ENCODE assay signal across 8 mouse cellular contexts in genomic region chr12:44858110-44858885, GRCm38 (mm10).
DNase-seq lines count a peak whose midpoint lies in the region; ATAC-seq lines count a peak whose summit lies in the region.

No protein-coding gene starts in this region.

- H3K36me3 ChIP-seq in forebrain, embryonic 16.5 days (ENCODE audit: control insufficient read depth, insufficient read depth), result no peaks in the 10 kb centered on the region
- H3K36me3 ChIP-seq in heart, embryonic 16.5 days (ENCODE audit: control insufficient read depth, insufficient read depth), result no peaks in the 10 kb centered on the region
- no peaks in the 10 kb centered on the region for H3K36me3 ChIP-seq in liver, embryonic 16.5 days (ENCODE audit: control insufficient read depth, insufficient read depth)

- peak; percentile 6 for DNase-seq in MEL-GATA-1-ER (ENCODE audit: extremely low read depth, low read depth)
- peak; percentile 30 to 71 for DNase-seq in adrenal gland, postnatal 4 days (ENCODE audit: low spot score in 2 of 2)
- DNase-seq in kidney, postnatal 25 days, result peak; percentile 52 to 66
- DNase-seq in spleen, postnatal 14 days (ENCODE audit: low spot score in 2 of 2), result no peak

- H3K27me3 ChIP-seq in forebrain, embryonic 16.5 days (replicated peaks; ENCODE audit: control insufficient read depth, insufficient read depth, low read length), result no peaks in the 10 kb centered on the region
- no peaks in the 10 kb centered on the region for H3K27me3 ChIP-seq in heart, embryonic 16.5 days (ENCODE audit: control insufficient read depth, insufficient read depth, low read length)
- no peaks in the 10 kb centered on the region for H3K27me3 ChIP-seq in liver, embryonic 16.5 days (ENCODE audit: control insufficient read depth, insufficient read depth, low read depth, low read length)

- WGBS in forebrain, embryonic 16.5 days, result 22% methylated on average over 4 of the region's 4 CpGs
- 22% methylated on average over 4 of the region's 4 CpGs for WGBS in heart, embryonic 16.5 days
- WGBS in liver, embryonic 16.5 days (ENCODE audit: insufficient replicate concordance), result 22% methylated on average over 4 of the region's 4 CpGs

- H3K4me2 ChIP-seq in forebrain, embryonic 16.5 days (ENCODE audit: low read length), result no peak overlapping the region
- H3K4me2 ChIP-seq in heart, embryonic 16.5 days (ENCODE audit: low read depth, low read length), result no peak overlapping the region
- no peak overlapping the region for H3K4me2 ChIP-seq in liver, embryonic 16.5 days (ENCODE audit: low read depth, low read length)

- ATAC-seq in forebrain, embryonic 16.5 days, result peak; percentile 78
- peak; percentile 84 for ATAC-seq in heart, embryonic 16.5 days (replicated peaks; ENCODE audit: extremely low read depth, insufficient read depth, low FRiP score)
- ATAC-seq in liver, embryonic 16.5 days (ENCODE audit: low read depth), result peak; percentile 82
- ATAC-seq in neutrophil, adult 5-6 weeks (ENCODE audit: extremely low read depth, insufficient number of reproducible peaks, low FRiP score, poor library complexity, severe bottlenecking), result peak; percentile 30; the same call in 1 of the 2 replicates

- no peak overlapping the region for H3K4me3 ChIP-seq in forebrain, embryonic 16.5 days (replicated peaks; ENCODE audit: low read length)
- H3K4me3 ChIP-seq in heart, embryonic 16.5 days (ENCODE audit: low read length), result no peak overlapping the region
- H3K4me3 ChIP-seq in liver, embryonic 16.5 days (ENCODE audit: low read depth, low read length), result no peak overlapping the region

- no peaks in the 10 kb centered on the region for H3K9me3 ChIP-seq in forebrain, embryonic 16.5 days (ENCODE audit: control insufficient read depth, low read length)
- no peaks in the 10 kb centered on the region for H3K9me3 ChIP-seq in heart, embryonic 16.5 days (replicated peaks; ENCODE audit: control insufficient read depth, low read length)
- H3K9me3 ChIP-seq in liver, embryonic 16.5 days (replicated peaks; ENCODE audit: control insufficient read depth, low read length), result no peaks in the 10 kb centered on the region

- no peak overlapping the region for H3K9ac ChIP-seq in forebrain, embryonic 16.5 days (replicated peaks; ENCODE audit: low read depth, low read length)
- H3K9ac ChIP-seq in heart, embryonic 16.5 days (ENCODE audit: low read length), result no peak overlapping the region
- H3K9ac ChIP-seq in liver, embryonic 16.5 days (ENCODE audit: low read depth, low read length), result no peak overlapping the region

- H3K27ac ChIP-seq in forebrain, embryonic 16.5 days (ENCODE audit: low read length), result no peak overlapping the region
- H3K27ac ChIP-seq in heart, embryonic 16.5 days (ENCODE audit: low read length), result no peak overlapping the region
- no peak overlapping the region for H3K27ac ChIP-seq in liver, embryonic 16.5 days (ENCODE audit: low read length)

- H3K4me1 ChIP-seq in forebrain, embryonic 16.5 days (replicated peaks; ENCODE audit: control insufficient read depth, insufficient read depth, low read length), result peaks cover 4% of the 10 kb centered on the region; the same call in 1 of the 2 replicates
- peaks cover 13% of the 10 kb centered on the region for H3K4me1 ChIP-seq in heart, embryonic 16.5 days (ENCODE audit: control insufficient read depth, insufficient read depth, low read length)
- no peaks in the 10 kb centered on the region; the same call in none of the 2 replicates for H3K4me1 ChIP-seq in liver, embryonic 16.5 days (ENCODE audit: control insufficient read depth, low read depth, low read length)

Comparison
In these comparisons a context has a peak if more than half of its experiments do, and no peak if none do; other contexts are left out.
1. DNase-seq: peak in MEL-GATA-1-ER (single experiment), adrenal gland, postnatal 4 days (2 of 2) and kidney, postnatal 25 days (2 of 2); none in spleen, postnatal 14 days (0 of 2).
2. ATAC-seq: peak in every context shown above with its lines; median percentile 84 in heart, embryonic 16.5 days; 82 in liver, embryonic 16.5 days; 78 in forebrain, embryonic 16.5 days; 30 in neutrophil, adult 5-6 weeks.